Mouse (Mus musculus): ENCODE results near the gene Ufsp1. TPM values are rescaled to one million over a fixed set of nuclear protein-coding genes. Genes with fewer than 3 reads are reported as not detected.

The Ufsp1 gene
- polyA plus RNA-seq, 1 experiment from 2014 or later = 8.1 TPM

DNA sequence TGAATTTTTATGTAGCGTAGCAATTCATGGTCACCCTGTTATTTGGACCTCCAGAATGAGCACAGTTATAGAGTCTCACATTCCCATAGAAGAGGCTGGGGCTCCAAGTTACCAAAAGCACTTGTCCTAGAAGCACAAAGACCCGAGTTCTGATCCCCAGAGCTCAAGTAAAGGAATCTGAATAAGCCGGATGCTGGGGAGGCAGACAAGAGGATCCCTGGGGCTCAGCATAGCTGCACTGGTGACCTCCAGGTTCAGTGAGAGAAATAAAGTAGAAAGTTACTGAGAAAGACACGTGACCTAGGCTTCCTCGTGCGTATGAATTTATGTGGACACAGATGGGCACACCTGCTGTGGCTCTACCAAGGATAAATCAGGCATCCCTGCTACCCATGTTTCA is 40.6 kb downstream of the Ufsp1 start:
- Histone ChIP-seq H3K9ac (no peak overlapping the region), H3K4me1 (peaks cover 29% of the 10 kb centered on the region), H3K9me3 (no peaks in the 10 kb centered on the region), H3K36me3 (peaks cover 5% of the 10 kb centered on the region; the same call in 1 of the 2 replicates), H3K27ac (replicated peaks) (no peak overlapping the region), H3K27me3 (replicated peaks) (no peaks in the 10 kb centered on the region), H3K4me3 (no peak overlapping the region), H3K4me2 (no peak overlapping the region)
- ATAC-seq (ENCODE audit: extremely low read depth, insufficient number of reproducible peaks, low FRiP score, low TSS enrichment) = no peak
- 71% methylated on average over 6 of the region's 6 CpGs for WGBS

DNA sequence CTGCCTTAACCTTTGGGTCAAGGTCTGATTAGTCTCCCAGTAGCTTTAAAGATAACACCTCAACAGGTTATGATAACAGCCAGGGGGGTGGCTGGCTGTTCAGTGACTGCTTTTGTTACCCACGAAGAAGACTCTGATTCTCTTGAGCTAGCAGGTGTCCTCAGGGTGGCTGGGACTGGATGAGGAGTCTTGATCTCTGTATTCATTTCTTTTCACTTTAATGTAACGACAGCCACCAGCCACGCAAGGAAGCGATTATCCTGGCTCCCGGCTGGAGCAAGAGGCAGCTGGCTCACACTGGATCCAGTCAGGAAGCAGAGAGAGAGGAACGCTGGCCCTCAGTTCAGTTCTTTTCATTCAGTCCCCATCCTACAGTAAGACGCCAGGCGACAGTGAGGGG is 42.8 kb downstream of the Ufsp1 start:
- H3K4me1 ChIP-seq = peaks cover 32% of the 10 kb centered on the region
- no peaks in the 10 kb centered on the region for H3K27me3 ChIP-seq (replicated peaks)
- no peak for ATAC-seq (ENCODE audit: extremely low read depth, insufficient number of reproducible peaks, low FRiP score, low TSS enrichment)
- H3K9ac ChIP-seq = peak overlapping the region; percentile 52; the same call in 1 of the 2 replicates
- peak overlapping the region; percentile 32 for H3K27ac ChIP-seq (replicated peaks)
- no peaks in the 10 kb centered on the region for H3K9me3 ChIP-seq
- H3K4me3 ChIP-seq = no peak overlapping the region
- 31% methylated on average over 8 of the region's 8 CpGs for WGBS
- H3K4me2 ChIP-seq = no peak overlapping the region
- H3K36me3 ChIP-seq = no peaks in the 10 kb centered on the region

DNA sequence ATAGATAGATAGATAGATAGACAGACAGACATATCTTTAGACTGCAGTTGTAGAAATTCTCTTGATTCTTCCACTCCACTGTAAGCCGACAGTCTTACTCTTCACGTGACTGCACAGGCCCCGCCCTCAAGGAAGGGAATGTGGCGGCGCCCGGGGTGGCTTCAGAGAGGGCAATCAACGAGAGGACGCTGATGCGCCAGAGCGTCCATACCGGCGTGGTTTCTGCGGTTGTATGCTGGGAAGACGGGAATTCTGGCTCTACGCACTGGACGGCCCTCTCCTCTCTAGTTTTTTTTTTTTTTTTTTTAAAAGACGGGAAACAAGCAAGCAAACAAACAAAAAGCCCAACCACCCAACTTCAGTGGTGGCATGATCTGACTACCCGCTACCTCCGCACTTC is 43.8 kb downstream of the Ufsp1 start:
- ATAC-seq (ENCODE audit: extremely low read depth, insufficient number of reproducible peaks, low FRiP score, low TSS enrichment) = peak; percentile 59; the same call in 1 of the 2 replicates
- H3K4me2 ChIP-seq = peak overlapping the region; percentile 70
- peak overlapping the region; percentile 75 for H3K9ac ChIP-seq
- peak overlapping the region; percentile 88 for H3K27ac ChIP-seq (replicated peaks)
- peak overlapping the region; percentile 49 for H3K4me3 ChIP-seq
- no peaks in the 10 kb centered on the region for H3K27me3 ChIP-seq (replicated peaks)
- H3K4me1 ChIP-seq = peaks cover 27% of the 10 kb centered on the region
- no peaks in the 10 kb centered on the region for H3K9me3 ChIP-seq
- no peaks in the 10 kb centered on the region for H3K36me3 ChIP-seq
- WGBS = under 1% methylated on average over 19 of the region's 19 CpGs

DNA sequence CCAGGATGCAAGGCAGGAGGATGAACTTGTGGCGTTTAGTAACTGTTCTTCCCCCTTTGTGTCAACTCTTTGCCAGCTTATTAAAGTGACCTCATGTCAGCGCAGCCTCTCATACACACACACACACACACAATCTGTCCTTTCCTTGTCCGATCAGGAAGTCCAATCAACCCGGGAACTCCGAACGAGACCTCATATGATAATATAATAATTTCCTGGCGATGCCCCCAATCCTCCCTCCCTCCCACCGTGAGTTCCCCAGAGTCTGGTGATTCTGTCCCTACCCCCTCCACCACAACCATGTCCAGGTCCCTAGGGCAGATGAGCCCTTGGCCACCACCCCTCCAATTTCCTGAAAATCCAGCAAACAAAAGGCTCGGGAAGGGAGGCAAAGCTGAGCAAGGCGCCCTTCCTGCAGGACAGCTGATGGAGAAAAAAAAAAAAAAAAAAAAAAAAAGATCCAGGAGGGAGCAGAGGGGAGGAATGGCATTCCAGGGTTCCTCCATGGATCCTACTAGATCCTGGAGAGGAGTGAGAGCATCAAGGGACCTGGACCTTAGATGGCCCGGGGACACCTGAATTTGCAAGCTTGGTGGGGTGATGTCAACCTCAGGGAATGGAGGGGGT is 44.3 kb downstream of the Ufsp1 start:
- H3K4me3 ChIP-seq = peak overlapping the region; percentile 49
- H3K4me2 ChIP-seq = peak overlapping the region; percentile 70
- WGBS = 3% methylated on average over 11 of the region's 11 CpGs
- no peaks in the 10 kb centered on the region for H3K36me3 ChIP-seq
- peaks cover 27% of the 10 kb centered on the region for H3K4me1 ChIP-seq
- H3K27ac ChIP-seq (replicated peaks) = peak overlapping the region; percentile 88
- no peak for ATAC-seq (ENCODE audit: extremely low read depth, insufficient number of reproducible peaks, low FRiP score, low TSS enrichment)
- H3K27me3 ChIP-seq (replicated peaks) = no peaks in the 10 kb centered on the region
- peak overlapping the region; percentile 75 for H3K9ac ChIP-seq
- no peaks in the 10 kb centered on the region for H3K9me3 ChIP-seq

DNA sequence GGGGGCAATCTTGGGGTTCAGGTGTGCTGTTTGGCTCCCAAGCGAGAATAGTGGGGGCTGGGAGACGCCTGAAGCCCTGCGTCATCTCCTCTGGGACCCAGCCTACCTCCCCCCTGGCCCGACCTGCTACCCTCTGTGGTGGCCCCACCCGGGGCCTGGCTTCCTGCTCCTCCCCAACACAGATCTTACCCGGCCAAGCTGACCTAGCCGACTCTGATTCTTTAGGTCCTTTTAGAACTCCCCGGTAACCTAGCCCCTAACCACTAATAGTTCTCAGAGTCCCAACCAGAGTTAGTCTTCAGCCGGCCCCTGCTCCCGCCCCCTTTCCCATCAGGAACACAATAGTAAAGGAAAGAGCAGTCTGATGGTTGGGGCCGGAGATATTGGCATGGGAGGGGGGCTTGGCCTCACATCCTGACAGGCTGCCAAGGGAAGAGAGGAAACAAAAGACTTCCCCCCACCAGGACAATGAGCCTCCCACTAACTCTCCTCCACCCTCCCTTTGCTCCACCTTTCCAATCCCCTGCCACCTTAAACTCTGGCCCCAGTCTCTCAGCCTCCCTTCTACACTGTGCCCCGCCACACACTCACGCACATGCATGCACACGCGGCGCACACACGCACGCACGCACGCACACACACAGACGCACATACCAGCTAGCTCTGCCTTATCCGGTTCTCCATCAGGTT is 45.0 kb downstream of the Ufsp1 start:
- no peak for ATAC-seq (ENCODE audit: extremely low read depth, insufficient number of reproducible peaks, low FRiP score, low TSS enrichment)
- Histone ChIP-seq H3K4me3 (peak overlapping the region; percentile 49), H3K9ac (peak overlapping the region; percentile 75), H3K27me3 (replicated peaks) (no peaks in the 10 kb centered on the region), H3K9me3 (no peaks in the 10 kb centered on the region; the same call in 1 of the 2 replicates), H3K4me2 (peak overlapping the region; percentile 70), H3K27ac (replicated peaks) (peak overlapping the region; percentile 88), H3K4me1 (peaks cover 27% of the 10 kb centered on the region), H3K36me3 (no peaks in the 10 kb centered on the region)
- 12% methylated on average over 22 of the region's 22 CpGs for WGBS

DNA sequence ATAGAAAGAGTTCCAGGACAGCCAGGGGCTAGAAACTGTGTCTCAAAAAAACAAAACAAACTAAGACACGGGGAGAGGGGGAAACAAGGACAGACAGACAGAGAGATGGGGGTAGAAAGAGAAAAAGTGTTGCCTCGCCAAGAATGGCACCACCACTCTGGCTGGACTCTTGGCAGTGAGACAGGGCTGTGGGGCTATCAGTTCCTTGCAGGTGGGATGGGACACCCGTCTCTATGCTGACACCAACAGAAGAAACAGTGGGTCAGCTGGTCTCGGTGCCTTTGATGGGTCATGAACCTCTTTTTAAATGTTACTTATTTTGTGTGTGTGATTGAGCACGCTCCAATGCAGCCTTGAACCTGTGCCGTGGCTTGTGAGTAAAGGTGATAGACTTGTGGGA is 45.8 kb downstream of the Ufsp1 start:
- H3K9me3 ChIP-seq = no peaks in the 10 kb centered on the region; the same call in 1 of the 2 replicates
- peak overlapping the region; percentile 88 for H3K27ac ChIP-seq (replicated peaks)
- H3K4me3 ChIP-seq = no peak overlapping the region
- H3K36me3 ChIP-seq = no peaks in the 10 kb centered on the region
- ATAC-seq (ENCODE audit: extremely low read depth, insufficient number of reproducible peaks, low FRiP score, low TSS enrichment) = no peak
- peak overlapping the region; percentile 70; the same call in 1 of the 2 replicates for H3K4me2 ChIP-seq
- peak overlapping the region; percentile 75; the same call in 1 of the 2 replicates for H3K9ac ChIP-seq
- H3K27me3 ChIP-seq (replicated peaks) = no peaks in the 10 kb centered on the region
- WGBS = 60% methylated on average over 6 of the region's 6 CpGs
- H3K4me1 ChIP-seq = peaks cover 27% of the 10 kb centered on the region

DNA sequence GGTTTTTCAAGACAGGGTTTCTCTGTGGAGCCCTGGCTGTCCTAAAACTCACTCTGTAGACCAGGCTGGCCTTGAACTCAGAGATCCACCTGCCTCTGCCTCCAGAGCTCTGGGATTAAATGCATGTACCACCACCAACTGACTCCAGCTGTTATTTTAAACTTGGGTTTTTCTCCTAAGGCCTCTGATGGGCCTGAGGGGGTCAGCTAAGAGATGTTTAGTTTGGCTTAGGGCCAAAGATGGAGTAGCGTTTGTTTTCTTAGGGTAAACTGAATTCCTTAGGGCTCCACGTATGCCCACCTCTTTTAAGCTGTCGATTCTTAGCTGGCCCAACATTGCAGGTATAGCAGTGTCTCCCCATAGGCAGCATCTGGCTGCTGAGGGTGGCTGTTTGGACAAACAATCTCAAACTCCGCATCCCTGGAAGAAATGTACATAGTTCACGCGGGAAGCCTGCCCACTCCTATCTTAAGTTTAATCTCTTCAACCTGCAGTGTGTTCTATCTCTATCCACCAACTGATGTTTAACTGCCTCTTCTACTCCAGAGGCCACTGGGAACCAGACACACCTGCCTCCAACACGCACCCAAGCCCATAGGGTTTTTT is 48.1 kb downstream of the Ufsp1 start:
- Histone ChIP-seq H3K27me3 (replicated peaks) (no peaks in the 10 kb centered on the region), H3K4me3 (no peak overlapping the region), H3K4me1 (peaks cover 39% of the 10 kb centered on the region), H3K27ac (replicated peaks) (no peak overlapping the region), H3K36me3 (no peaks in the 10 kb centered on the region), H3K9me3 (no peaks in the 10 kb centered on the region; the same call in 1 of the 2 replicates), H3K4me2 (no peak overlapping the region), H3K9ac (no peak overlapping the region)
- 64% methylated on average over 7 of the region's 7 CpGs for WGBS
- ATAC-seq (ENCODE audit: extremely low read depth, insufficient number of reproducible peaks, low FRiP score, low TSS enrichment) = no peak

DNA sequence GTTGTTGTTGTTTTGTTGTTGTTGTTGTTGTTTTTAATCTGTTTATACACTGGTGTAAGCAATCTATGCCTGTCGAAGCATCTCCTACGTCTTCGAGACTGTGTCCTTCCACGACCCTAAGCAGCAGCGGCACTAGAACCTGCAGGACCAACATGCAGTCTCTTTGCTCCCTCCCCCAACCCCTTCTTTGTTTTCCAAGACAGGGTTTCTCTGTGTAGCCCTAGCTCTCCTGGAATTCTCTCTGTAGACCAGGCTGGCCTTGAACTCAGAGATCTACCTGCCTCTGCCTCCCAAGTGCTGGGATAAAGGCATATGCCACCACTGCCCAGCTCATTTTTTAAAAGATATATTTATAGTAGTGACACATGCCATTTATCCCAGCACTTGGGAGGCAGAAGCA is 49.0 kb downstream of the Ufsp1 start:
- ATAC-seq (ENCODE audit: extremely low read depth, insufficient number of reproducible peaks, low FRiP score, low TSS enrichment) = no peak
- peaks cover 43% of the 10 kb centered on the region for H3K4me1 ChIP-seq
- 82% methylated on average over 5 of the region's 5 CpGs for WGBS

DNA sequence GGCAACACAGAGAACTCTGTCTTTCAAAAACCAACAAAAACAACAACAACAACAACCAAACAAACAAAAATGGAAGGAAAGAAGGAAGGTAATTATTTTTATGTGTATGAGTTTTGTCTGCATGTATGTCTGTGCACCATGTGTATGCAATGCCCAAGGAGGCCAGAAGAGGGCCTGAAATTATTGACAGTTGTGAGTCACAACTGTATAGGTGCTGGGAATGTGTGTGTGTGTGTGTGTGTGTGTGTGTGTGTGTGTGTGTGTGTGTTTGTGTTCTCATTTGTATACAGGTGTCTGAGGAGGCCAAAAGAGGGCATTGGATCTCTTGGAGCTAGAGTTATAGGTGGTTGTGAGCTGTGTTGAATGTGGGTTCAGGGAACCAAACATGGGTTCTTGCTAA is 49.4 kb downstream of the Ufsp1 start:
- H3K4me3 ChIP-seq = no peak overlapping the region
- H3K27ac ChIP-seq (replicated peaks) = no peak overlapping the region
- H3K36me3 ChIP-seq = no peaks in the 10 kb centered on the region
- ATAC-seq (ENCODE audit: extremely low read depth, insufficient number of reproducible peaks, low FRiP score, low TSS enrichment) = no peak
- no peak overlapping the region for H3K4me2 ChIP-seq
- peaks cover 46% of the 10 kb centered on the region for H3K4me1 ChIP-seq
- no peaks in the 10 kb centered on the region for H3K27me3 ChIP-seq (replicated peaks)
- H3K9me3 ChIP-seq = no peaks in the 10 kb centered on the region; the same call in 1 of the 2 replicates
- H3K9ac ChIP-seq = no peak overlapping the region

More for the DNA sequence above, 49.0 kb downstream of the Ufsp1 start:
- Histone ChIP-seq H3K9ac (no peak overlapping the region), H3K4me2 (no peak overlapping the region), H3K27ac (replicated peaks) (no peak overlapping the region), H3K4me3 (no peak overlapping the region), H3K27me3 (replicated peaks) (no peaks in the 10 kb centered on the region), H3K36me3 (no peaks in the 10 kb centered on the region), H3K9me3 (no peaks in the 10 kb centered on the region; the same call in 1 of the 2 replicates)

All from heart, embryonic 13.5 days (tissue).